Mouse (Mus musculus): ENCODE measurements around the gene Ear10.
"Not testable (repeated sequence)": the region's sequence is repeated elsewhere in the genome, so short reads cannot be mapped to it uniquely, and the experiment has no call there.

Ear10 gene

DNA sequence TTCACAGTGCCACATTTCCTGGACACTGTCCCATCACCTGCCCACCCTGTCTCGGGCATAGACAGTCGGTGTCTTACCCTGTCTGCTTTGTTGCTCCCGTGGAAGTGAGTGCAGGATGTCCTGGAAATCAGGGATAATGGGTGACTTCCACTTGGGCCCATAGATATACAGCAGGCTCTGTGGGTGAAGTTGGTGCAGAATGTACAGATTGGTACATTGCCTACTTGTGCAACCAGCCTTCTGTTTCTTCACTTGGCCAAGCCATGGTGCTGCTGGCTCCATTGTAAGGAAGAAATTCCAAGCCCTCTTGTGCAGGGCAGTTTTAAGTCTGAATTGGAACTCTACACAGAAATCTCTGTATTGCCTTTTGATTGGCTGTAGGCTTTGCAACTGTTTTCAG lies at the start of gene Ear10:
Gene Ear10 (minus strand): TSS at position 101 of the 400 bp plus-strand sequence.
- not testable (repeated sequence) for DNase-seq (ENCODE audit: extremely low spot score)

- not testable (repeated sequence) for DNase-seq (ENCODE audit: extremely low spot score)
These were observed 33.4 kb upstream of the Ear10 start, which contains the start of gene Ang5 for GRCm38 (mm10) chr14:43956769-43957168. TSS of gene Ang5 (plus strand) at chr14:43957069.

DNA sequence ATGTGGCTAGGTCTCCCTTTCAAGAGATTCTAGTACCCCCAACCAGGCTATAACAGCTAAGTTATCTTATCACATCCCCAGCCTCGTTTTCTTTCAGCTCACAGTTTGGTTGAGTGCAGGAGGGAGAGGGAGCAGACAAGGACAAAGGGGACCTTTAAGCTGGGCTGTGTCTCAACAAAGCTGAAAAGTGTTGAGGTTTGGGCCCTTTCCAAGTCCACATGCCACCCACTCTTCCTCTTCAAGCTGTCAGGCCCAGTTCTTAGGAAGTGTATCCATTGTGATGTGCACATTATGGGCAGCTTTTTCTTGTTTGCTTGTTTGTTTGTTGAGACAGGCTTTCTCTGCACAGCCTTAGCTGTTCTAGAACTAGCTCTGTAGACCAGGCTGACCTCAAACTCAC lies 31.7 kb upstream of the Ear10 start:
- DNase-seq (ENCODE audit: extremely low spot score), result not testable (repeated sequence)

GRCm38 (mm10) chr14:43953382-43953781 lies 30.0 kb upstream of the Ear10 start:
- not testable (repeated sequence) for DNase-seq (ENCODE audit: extremely low spot score)

DNA sequence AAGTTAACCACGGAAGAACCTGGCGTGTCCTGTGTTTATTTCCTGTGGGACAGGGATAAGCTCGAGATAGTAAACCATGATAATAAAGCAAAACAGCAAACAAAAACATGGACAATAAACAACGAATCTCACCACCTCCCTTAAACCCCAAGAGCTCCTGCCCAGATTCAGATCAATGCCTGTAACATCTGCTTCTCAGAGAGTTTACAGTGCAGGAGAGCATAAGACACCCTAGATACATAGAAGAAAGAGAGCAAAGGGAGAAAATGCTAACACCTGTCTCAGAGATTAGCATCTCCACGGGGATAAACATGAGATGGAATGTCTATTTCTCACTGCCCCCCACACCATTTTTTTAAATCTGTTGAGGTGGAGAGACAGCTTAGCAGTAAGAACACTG lies 10.0 kb upstream of the Ear10 start:
- not testable (repeated sequence) for DNase-seq (ENCODE audit: extremely low spot score)

- peak; percentile 47 for DNase-seq (ENCODE audit: extremely low spot score)
These were observed 9.6 kb upstream of the Ear10 start for GRCm38 (mm10) chr14:43932991-43933390.

GRCm38 (mm10) chr14:43925404-43925950 lies 2.1 kb upstream of the Ear10 start:
- DNase-seq (ENCODE audit: extremely low spot score), result not testable (repeated sequence)

- peak; percentile 88 for DNase-seq (ENCODE audit: extremely low spot score)
These were observed 1.5 kb upstream of the Ear10 start, which contains the start of gene Gm8113 for GRCm38 (mm10) chr14:43924688-43925403. TSS of gene Gm8113 (plus strand) at chr14:43925390.

GRCm38 (mm10) chr14:43918214-43918613 lies 5.1 kb downstream of the Ear10 start:
- DNase-seq (ENCODE audit: extremely low spot score), result not testable (repeated sequence)

GRCm38 (mm10) chr14:43898577-43898976 lies 24.8 kb downstream of the Ear10 start:
- DNase-seq (ENCODE audit: extremely low spot score), result not testable (repeated sequence)

GRCm38 (mm10) chr14:43895357-43895756 lies 28.0 kb downstream of the Ear10 start:
- not testable (repeated sequence) for DNase-seq (ENCODE audit: extremely low spot score)

GRCm38 (mm10) chr14:43891288-43891687 lies 32.1 kb downstream of the Ear10 start:
- DNase-seq (ENCODE audit: extremely low spot score), result not testable (repeated sequence)

- not testable (repeated sequence) for DNase-seq (ENCODE audit: extremely low spot score)
These were observed 37.1 kb downstream of the Ear10 start for GRCm38 (mm10) chr14:43886235-43886634.

DNA sequence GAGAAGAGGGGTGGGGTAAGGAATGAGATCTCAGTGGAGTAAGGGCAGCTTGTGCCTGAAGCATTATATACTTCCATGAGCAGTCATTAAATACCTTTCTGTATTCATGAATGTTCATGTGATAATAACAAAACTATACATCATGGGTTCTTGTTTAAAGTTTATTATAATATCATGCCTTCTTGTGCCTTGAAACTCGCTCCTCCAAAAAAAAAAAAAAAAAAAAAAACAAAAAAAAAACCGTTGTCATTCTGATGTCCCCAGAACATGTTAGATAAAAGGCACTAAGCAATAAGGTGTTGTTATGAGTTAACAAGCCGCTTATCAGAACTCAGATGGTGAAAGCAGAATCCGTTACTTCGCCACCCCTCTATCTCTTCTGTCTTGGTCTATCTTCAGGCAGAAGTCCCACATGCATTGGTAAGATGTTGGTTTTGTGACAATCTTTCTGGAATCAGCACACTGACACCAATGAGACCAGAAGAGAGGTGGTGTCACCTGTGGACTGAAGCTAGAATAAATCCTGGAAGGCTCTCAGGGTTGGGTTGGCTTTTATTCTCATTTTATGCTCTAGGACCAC lies 43.3 kb downstream of the Ear10 start:
- DNase-seq (ENCODE audit: extremely low spot score), result not testable (repeated sequence)

DNA sequence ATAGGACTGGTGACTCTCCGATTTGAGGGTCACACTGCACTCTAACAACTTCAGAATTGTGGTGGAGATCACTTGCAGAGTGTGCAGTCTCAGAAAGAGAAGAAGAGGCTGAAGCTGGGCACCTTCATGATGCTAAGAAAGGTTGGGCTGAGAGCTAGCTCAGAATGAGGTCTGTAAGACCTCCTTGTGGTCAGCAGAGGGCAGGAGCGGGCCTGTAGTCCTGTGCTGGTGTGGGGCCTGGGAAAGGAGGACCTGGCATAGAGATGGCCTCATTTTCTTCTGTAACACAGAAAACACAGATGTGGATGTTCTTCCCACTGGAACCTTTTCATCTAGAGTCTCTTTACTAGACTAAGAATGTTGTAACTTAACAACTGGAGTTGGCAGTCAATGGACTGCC lies 45.6 kb downstream of the Ear10 start:
- DNase-seq (ENCODE audit: extremely low spot score), result not testable (repeated sequence)

DNA sequence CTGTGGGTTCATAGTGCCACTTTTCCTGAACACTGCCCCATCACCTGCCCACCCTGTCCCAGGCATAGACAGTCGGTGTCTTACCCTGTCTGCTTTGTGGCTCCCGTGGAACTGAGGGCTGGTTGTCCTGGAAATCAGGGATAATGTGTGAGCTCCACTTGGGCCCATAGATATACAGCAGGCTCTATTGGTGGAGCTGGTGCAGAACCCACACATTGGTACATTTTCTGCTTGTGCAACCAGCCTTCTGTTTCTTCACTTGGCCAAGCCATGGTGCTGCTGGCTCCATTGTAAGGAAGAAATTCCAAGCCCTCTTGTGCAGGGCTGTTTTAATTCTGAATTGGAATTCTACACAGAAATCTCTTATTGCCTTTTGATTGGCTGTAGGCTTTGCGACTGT lies 47.9 kb downstream of the Ear10 start, which contains the start of gene Ear1:
Gene Ear1 (minus strand): TSS at position 101 of the 400 bp plus-strand sequence.
- not testable (repeated sequence) for DNase-seq (ENCODE audit: extremely low spot score)

DNA sequence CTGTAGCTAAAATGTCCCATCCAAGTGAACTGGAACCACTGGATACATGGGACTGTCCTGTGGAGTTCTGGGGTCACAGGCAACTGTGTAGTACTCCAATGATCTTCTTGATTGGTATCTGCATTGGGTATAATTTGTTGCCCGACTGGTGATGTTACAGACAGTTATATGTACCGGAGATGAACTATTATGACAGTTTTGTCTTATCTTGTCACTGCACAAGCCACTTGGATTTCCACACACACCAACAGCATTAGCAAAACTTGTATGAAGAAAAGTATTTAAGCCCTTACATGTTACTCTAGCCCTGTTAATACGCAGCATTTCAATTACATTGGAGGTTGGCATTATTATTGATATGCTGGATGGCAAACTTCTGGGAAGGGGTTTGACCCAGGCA lies 48.5 kb downstream of the Ear10 start:
- not testable (repeated sequence) for DNase-seq (ENCODE audit: extremely low spot score)
